Mouse (Mus musculus): ENCODE data around the gene Wdr27. TPM values are rescaled to one million over a fixed set of nuclear protein-coding genes. Genes with fewer than 3 reads are reported as not detected.
"Not testable (repeated sequence)": the region's sequence is repeated elsewhere in the genome, so short reads cannot be mapped to it uniquely, and the experiment has no call there.

Gene Wdr27
- not detected in 2 replicates for total RNA-seq (2014; fragmentation: Nextera tagmentation)
- not detected in 2 replicates for total RNA-seq (2017)

DNA sequence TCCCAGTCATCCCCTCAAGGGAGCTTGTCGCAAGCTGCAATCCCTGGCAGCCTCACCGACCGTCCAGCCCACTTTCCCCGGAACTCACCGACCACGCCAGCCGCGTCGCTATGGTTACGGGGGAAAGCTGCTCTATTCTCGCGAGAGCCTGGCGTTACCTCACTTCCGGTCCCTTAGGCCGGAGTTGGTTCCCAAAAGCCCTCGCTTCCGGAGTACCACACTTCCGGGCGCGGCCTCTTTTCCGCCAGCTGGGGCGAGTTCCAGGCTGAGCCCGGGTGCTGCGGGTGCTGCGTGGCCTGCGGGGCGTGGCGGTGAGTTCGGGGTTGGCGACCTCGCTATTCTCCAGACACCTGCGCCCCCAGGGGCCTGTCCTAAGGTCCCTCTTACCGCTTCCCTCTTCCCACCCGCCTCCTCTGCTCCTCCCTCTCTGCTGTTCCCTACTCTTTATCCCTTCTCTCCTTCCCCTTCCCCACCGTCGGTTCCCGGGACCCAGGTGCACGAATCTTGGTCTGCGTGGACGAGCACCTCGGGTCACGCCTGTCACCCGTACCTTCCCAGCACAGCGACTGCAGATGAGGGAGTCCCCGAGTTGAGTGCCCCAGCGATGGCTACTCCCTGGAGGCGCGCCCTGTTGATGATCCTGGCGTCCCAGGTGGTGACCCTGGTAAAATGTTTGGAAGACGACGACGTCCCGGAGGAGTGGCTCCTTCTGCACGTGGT lies at the start of gene Wdr27, which contains the start of gene 1600012H06Rik:
TSS of gene Wdr27 (minus strand) at position 150 of the 720 bp plus-strand sequence.
TSS of gene 1600012H06Rik (plus strand) at position 176 of the 720 bp plus-strand sequence.
- peak; percentile 97 for ATAC-seq (replicated peaks; ENCODE audit: poor library complexity, severe bottlenecking)

DNA sequence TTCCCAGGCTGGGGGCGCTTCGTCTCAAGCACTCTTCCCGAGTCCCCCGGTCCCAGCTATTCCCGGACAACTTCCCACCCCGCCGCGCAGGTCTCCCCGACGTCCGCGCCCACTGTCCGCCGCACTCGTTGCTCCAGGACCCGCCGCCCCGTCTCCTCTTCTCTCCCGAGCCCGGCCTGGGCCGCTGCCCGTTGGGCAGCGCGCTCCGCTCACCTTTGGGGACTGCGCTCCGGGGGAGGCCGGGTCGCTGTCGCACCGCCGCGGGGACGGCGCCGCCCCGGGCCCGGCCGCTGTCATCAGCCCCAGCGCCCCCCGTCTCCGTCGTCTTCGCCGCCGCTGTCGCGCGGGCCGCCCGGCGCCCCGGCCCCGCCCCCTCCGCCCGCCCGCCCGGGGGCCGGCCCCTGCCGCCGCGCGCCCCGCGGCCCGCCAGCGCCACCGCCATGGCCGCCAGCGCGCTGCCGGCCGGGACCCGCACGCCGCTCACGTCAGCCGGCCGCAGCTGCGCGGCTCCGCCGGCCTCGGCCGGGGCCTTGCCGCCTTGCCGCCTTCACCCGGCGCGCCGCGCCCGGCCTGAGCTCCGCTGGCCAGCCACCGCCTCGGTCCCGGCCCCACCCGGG lies 49.7 kb upstream of the Wdr27 start:
- ATAC-seq (replicated peaks; ENCODE audit: poor library complexity, severe bottlenecking) = peak; percentile 4; the same call in 1 of the 2 replicates

DNA sequence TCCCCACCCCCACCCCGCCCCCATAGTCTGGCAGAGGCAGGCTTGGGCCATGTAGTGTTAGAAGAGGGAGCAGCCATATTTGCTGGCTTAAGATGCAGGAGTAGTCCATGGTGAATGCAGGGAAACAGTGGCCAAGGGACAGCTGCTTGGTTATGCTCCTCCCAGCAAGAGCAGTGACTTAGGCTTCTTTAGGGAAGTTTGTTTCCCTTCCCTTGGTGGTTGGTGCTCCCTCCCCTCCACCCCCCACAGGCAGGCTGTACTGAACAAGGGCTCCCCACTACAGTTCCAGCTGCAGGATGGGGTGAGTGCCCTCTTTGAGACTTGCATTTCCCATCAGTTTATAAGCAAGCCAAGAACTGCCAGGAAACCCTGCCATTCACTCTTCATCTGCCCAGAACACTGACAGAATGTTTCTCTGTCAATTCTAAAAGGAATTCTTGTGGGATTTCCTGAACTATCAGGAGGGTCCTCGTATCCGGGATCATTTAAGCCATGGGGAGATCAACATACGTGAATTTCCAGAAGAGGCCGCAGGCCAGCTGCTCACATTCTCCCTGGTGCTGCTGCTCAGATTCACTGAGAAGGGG lies 47.3 kb upstream of the Wdr27 start:
- peak; percentile 54 for ATAC-seq (replicated peaks; ENCODE audit: poor library complexity, severe bottlenecking)

DNA sequence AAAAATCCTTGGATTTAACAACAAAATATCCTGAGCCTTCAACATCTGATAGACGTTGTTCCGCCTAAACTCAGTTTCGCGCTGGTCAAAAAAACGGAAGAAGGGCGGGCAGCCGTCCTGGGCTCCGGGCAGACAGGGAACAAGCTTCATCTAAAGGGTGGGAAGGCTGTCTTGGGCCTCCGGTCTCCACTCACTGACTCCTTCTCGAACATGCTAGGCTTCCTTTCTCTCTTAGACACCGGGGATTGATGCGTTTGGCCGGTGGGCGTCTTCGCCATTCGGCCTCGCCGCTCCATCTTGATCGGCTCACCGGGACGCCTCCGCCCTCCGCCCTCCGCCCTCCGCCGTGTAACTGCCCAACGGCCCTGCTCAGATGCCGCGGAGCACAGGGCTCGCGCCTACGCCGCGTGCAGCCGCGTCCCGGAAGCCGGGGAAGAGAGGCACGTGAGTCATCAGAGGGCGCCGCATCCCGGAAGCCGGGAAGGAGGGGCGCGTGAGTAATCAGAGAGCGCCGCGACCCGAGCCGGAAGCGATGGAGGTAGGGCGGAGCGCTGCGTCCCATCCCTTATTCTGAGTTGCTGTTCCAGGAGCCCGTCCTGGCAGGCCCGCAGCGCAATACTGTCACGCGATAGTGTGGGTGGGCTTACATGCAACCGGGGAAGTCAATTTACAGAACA lies 35.5 kb upstream of the Wdr27 start, which contains the start of the genes 9030025P20Rik and Gm3417:
TSS of gene 9030025P20Rik (plus strand) at position 107 of the 677 bp plus-strand sequence.
TSS of gene Gm3417 (minus strand) at position 429 of the 677 bp plus-strand sequence.
- ATAC-seq (replicated peaks; ENCODE audit: poor library complexity, severe bottlenecking) = peak; percentile 94

DNA sequence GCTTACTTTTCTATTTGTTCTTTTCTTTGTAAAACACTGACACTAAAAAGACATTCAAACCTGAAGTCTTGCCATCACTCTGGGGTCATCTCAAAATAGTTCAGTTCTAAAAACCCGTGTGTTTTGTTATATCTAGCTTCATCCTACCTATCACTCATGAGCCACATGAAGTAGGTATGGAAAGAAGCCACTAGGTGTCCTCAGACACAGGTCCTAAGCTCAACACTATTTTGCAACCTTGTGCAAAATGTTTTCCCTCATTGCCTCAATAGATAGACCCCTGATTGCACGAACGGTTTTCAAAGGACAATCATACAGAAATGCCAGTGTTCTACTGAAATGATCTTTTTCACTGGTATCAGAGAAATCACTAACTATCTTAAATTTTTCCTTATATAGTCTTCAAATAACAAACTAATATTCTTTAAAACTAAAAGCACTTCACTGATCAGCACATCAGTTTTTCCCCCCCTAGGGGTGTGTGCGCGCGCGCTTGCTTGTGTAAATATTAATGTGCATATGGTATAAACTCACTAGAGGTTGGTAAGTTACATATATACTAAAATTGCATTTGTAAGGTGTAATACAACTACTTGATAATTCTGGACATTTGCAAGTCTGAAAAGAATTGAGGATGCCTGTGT lies 34.9 kb upstream of the Wdr27 start:
- ATAC-seq (replicated peaks; ENCODE audit: poor library complexity, severe bottlenecking) = peak; percentile 73

GRCm38 (mm10) chr17:14968373-14968913 lies 25.5 kb upstream of the Wdr27 start:
- ATAC-seq (replicated peaks; ENCODE audit: poor library complexity, severe bottlenecking) = not testable (repeated sequence)

DNA sequence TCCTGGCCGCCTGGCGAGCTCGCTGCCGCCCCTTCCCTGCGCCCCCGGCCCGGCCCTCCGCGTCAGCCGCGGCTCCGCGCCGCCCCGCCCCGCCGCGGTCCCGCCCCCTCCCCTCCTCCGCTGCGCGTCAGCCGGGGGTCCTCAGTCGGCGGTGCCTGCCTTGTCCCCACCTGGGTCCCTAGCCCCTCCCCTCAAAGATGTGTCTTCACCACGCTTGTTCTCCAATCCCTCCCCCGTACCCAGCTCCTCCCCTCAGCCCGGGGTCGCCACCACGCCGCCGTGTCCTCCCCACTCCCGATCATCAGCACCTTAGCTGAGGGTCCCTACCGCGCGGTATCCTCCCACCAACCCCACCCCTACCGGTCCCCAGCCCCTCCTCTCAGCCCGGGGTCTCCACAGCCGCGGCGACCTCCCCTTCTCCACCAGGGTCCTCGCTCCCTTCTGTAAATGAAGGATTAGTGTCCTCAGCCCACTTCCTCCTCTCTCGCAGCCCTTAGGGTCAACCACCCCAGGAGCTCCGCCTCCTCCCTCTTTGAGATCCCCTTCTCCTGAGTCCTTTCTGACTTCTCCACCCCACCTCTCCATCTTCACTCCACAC lies 18.7 kb upstream of the Wdr27 start:
- ATAC-seq (replicated peaks; ENCODE audit: poor library complexity, severe bottlenecking) = peak; percentile 85

GRCm38 (mm10) chr17:14960951-14961556 lies 18.1 kb upstream of the Wdr27 start, which contains the start of gene Phf10:
Gene Phf10, minus strand, starts transcription at chr17:14961273.
- ATAC-seq (replicated peaks; ENCODE audit: poor library complexity, severe bottlenecking) = peak; percentile 13

GRCm38 (mm10) chr17:14960520-14960919 lies 17.6 kb upstream of the Wdr27 start:
- ATAC-seq (replicated peaks; ENCODE audit: poor library complexity, severe bottlenecking) = no peak; the same call in 1 of the 2 replicates

- ATAC-seq (replicated peaks; ENCODE audit: poor library complexity, severe bottlenecking) = 0 out of 2 replicates have a peak, but pooled peaks have one; percentile 18
These were observed 17.0 kb upstream of the Wdr27 start for GRCm38 (mm10) chr17:14959979-14960378.

- ATAC-seq (replicated peaks; ENCODE audit: poor library complexity, severe bottlenecking) = no peak
These were observed 15.8 kb upstream of the Wdr27 start for GRCm38 (mm10) chr17:14958686-14959327.

GRCm38 (mm10) chr17:14953452-14953851 lies 10.5 kb upstream of the Wdr27 start:
- peak; percentile 92 for ATAC-seq (replicated peaks; ENCODE audit: poor library complexity, severe bottlenecking)

GRCm38 (mm10) chr17:14949161-14949827 lies 6.3 kb upstream of the Wdr27 start:
- no peak for ATAC-seq (replicated peaks; ENCODE audit: poor library complexity, severe bottlenecking)

DNA sequence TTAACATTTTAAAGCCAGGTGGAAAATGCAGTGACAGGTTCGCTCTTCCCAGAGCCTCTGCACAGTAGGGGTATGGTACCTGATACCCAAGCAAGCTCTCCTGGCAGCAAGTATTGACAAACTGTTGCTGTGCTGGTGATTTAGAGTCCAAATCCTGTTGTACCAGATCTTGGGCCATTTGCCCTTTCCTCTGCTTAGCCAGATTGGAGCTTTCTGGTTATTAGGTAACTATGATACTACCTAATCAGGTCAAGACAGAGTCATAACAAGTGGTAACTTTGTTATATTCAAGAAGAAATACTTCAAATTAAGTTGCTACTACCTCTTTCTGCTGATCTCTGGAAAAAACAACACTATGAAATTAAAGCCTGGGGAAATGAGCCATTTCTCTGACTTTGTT lies 1.6 kb upstream of the Wdr27 start:
- no peak for ATAC-seq (replicated peaks; ENCODE audit: poor library complexity, severe bottlenecking)

GRCm38 (mm10) chr17:14943729-14944059 lies 736 bp upstream of the Wdr27 start:
- ATAC-seq (replicated peaks; ENCODE audit: poor library complexity, severe bottlenecking) = peak; percentile 13

- not testable (repeated sequence) for ATAC-seq (replicated peaks; ENCODE audit: poor library complexity, severe bottlenecking)
These were observed 777 bp downstream of the Wdr27 start for GRCm38 (mm10) chr17:14942181-14942580.

- ATAC-seq (replicated peaks; ENCODE audit: poor library complexity, severe bottlenecking) = no peak
These were observed 6.9 kb downstream of the Wdr27 start for GRCm38 (mm10) chr17:14935841-14936605.
